Mouse (Mus musculus): ENCODE measurements around the gene Efna1. TPM values are rescaled to one million over a fixed set of nuclear protein-coding genes. Genes with fewer than 3 reads are reported as not detected.

Gene Efna1
- total and polyA plus RNA-seq, 2 experiments from 2014 or later, result 37.2 to 46.2 TPM

GRCm38 (mm10) chr3:89277281-89278021 is 3.5 kb downstream of the Efna1 start:
- H3K4me2 ChIP-seq (ENCODE audit: low read depth, low read length), result peak overlapping the region; percentile 92
- peak overlapping the region; percentile 94 for H3K27ac ChIP-seq (ENCODE audit: low read depth)
- no peaks in the 10 kb centered on the region for H3K9me3 ChIP-seq (replicated peaks; ENCODE audit: control insufficient read depth, low read length)
- ATAC-seq (ENCODE audit: insufficient read depth, low read depth) (peak; percentile 14; the same call in 1 of the 2 replicates), DNase-seq (ENCODE audit: low spot score) (peak; percentile 71)
- no peak for TF ChIP-seq CTCF (IDR thresholded peaks at IDR 0.05; ENCODE audit: low read depth)
- no peak for TF ChIP-seq EP300 (IDR thresholded peaks at IDR 0.05; ENCODE audit: low read depth)
- H3K9ac ChIP-seq (replicated peaks; ENCODE audit: low read depth, low read length), result peak overlapping the region; percentile 87
- 18% methylated on average over 14 of the region's 14 CpGs for WGBS
- peaks cover 23% of the 10 kb centered on the region for H3K4me1 ChIP-seq (ENCODE audit: control insufficient read depth, insufficient read depth)
- H3K36me3 ChIP-seq (replicated peaks; ENCODE audit: control insufficient read depth, insufficient read depth, low read length), result peaks cover 25% of the 10 kb centered on the region
- H3K27me3 ChIP-seq (ENCODE audit: control insufficient read depth, insufficient read depth, low read length), result no peaks in the 10 kb centered on the region
- H3K4me3 ChIP-seq (ENCODE audit: low read depth, low read length), result peak overlapping the region; percentile 78

- Histone ChIP-seq H3K4me3 (ENCODE audit: low read depth, low read length) (no peak overlapping the region), H3K4me2 (ENCODE audit: low read depth, low read length) (no peak overlapping the region), H3K27ac (ENCODE audit: low read depth) (no peak overlapping the region), H3K27me3 (ENCODE audit: control insufficient read depth, insufficient read depth, low read length) (no peaks in the 10 kb centered on the region), H3K9me3 (replicated peaks; ENCODE audit: control insufficient read depth, low read length) (no peaks in the 10 kb centered on the region), H3K9ac (replicated peaks; ENCODE audit: low read depth, low read length) (no peak overlapping the region), H3K4me1 (ENCODE audit: control insufficient read depth, insufficient read depth) (peaks cover 23% of the 10 kb centered on the region), H3K36me3 (replicated peaks; ENCODE audit: control insufficient read depth, insufficient read depth, low read length) (peaks cover 38% of the 10 kb centered on the region)
- ATAC-seq (ENCODE audit: insufficient read depth, low read depth) (no peak), DNase-seq (ENCODE audit: low spot score) (no peak)
- TF ChIP-seq EP300 (IDR thresholded peaks at IDR 0.05; ENCODE audit: low read depth) (no peak), CTCF (IDR thresholded peaks at IDR 0.05; ENCODE audit: low read depth) (no peak)
- WGBS, result 86% methylated on average over 13 of the region's 13 CpGs
Observed at GRCm38 (mm10) chr3:89276061-89276460, 4.9 kb downstream of the Efna1 start.

- no peak; the same call in 1 of the 2 replicates for ATAC-seq (ENCODE audit: insufficient read depth, low read depth)
- Histone ChIP-seq H3K27me3 (ENCODE audit: control insufficient read depth, insufficient read depth, low read length) (no peaks in the 10 kb centered on the region), H3K4me3 (ENCODE audit: low read depth, low read length) (no peak overlapping the region), H3K9me3 (replicated peaks; ENCODE audit: control insufficient read depth, low read length) (no peaks in the 10 kb centered on the region), H3K9ac (replicated peaks; ENCODE audit: low read depth, low read length) (no peak overlapping the region), H3K27ac (ENCODE audit: low read depth) (no peak overlapping the region), H3K36me3 (replicated peaks; ENCODE audit: control insufficient read depth, insufficient read depth, low read length) (peaks cover 38% of the 10 kb centered on the region), H3K4me1 (ENCODE audit: control insufficient read depth, insufficient read depth) (peaks cover 18% of the 10 kb centered on the region), H3K4me2 (ENCODE audit: low read depth, low read length) (no peak overlapping the region)
- TF ChIP-seq CTCF (IDR thresholded peaks at IDR 0.05; ENCODE audit: low read depth), result no peak
- TF ChIP-seq EP300 (IDR thresholded peaks at IDR 0.05; ENCODE audit: low read depth), result no peak
- 47% methylated on average over 6 of the region's 6 CpGs for WGBS
- DNase-seq (ENCODE audit: low spot score), result no peak
Observed at GRCm38 (mm10) chr3:89271760-89272159, 9.2 kb downstream of the Efna1 start.

GRCm38 (mm10) chr3:89270891-89271290 is 10.1 kb downstream of the Efna1 start:
- peak overlapping the region; percentile 65; the same call in 1 of the 2 replicates for H3K4me3 ChIP-seq (ENCODE audit: low read depth, low read length)
- ATAC-seq (ENCODE audit: insufficient read depth, low read depth) (peak; percentile 45), DNase-seq (ENCODE audit: low spot score) (peak; percentile 38)
- 38% methylated on average over 6 of the region's 6 CpGs for WGBS
- peaks cover 20% of the 10 kb centered on the region for H3K4me1 ChIP-seq (ENCODE audit: control insufficient read depth, insufficient read depth)
- peak overlapping the region; percentile 77 for H3K4me2 ChIP-seq (ENCODE audit: low read depth, low read length)
- H3K9ac ChIP-seq (replicated peaks; ENCODE audit: low read depth, low read length), result peak overlapping the region; percentile 71; the same call in 1 of the 2 replicates
- H3K27me3 ChIP-seq (ENCODE audit: control insufficient read depth, insufficient read depth, low read length), result no peaks in the 10 kb centered on the region
- H3K36me3 ChIP-seq (replicated peaks; ENCODE audit: control insufficient read depth, insufficient read depth, low read length), result peaks cover 35% of the 10 kb centered on the region
- peak overlapping the region; percentile 85 for H3K27ac ChIP-seq (ENCODE audit: low read depth)
- no peaks in the 10 kb centered on the region for H3K9me3 ChIP-seq (replicated peaks; ENCODE audit: control insufficient read depth, low read length)
- TF ChIP-seq CTCF (IDR thresholded peaks at IDR 0.05; ENCODE audit: low read depth) (no peak), EP300 (IDR thresholded peaks at IDR 0.05; ENCODE audit: low read depth) (no peak)

GRCm38 (mm10) chr3:89270051-89270755 is 10.7 kb downstream of the Efna1 start, which contains the start of gene Slc50a1:
Slc50a1 (minus strand) TSS chr3:89270570.
- H3K9ac ChIP-seq (replicated peaks; ENCODE audit: low read depth, low read length), result peak within 1 kb of the TSS; percentile 71
- WGBS, result 2% methylated on average over 39 of the region's 39 CpGs
- H3K36me3 ChIP-seq (replicated peaks; ENCODE audit: control insufficient read depth, insufficient read depth, low read length), result peaks cover 28% of the 10 kb centered on the region
- TF ChIP-seq EP300 (IDR thresholded peaks at IDR 0.05; ENCODE audit: low read depth) (0 out of 2 replicates have a peak, but pooled peaks have one; percentile 18), CTCF (IDR thresholded peaks at IDR 0.05; ENCODE audit: low read depth) (peak; percentile 39)
- H3K4me3 ChIP-seq (ENCODE audit: low read depth, low read length), result peak within 1 kb of the TSS; percentile 65
- peak; percentile 67 for ATAC-seq (ENCODE audit: insufficient read depth, low read depth)
- no peaks in the 10 kb centered on the region for H3K9me3 ChIP-seq (replicated peaks; ENCODE audit: control insufficient read depth, low read length)
- peak; percentile 60 for DNase-seq (ENCODE audit: low spot score)
- H3K4me2 ChIP-seq (ENCODE audit: low read depth, low read length), result peak within 1 kb of the TSS; percentile 77
- H3K4me1 ChIP-seq (ENCODE audit: control insufficient read depth, insufficient read depth), result peaks cover 20% of the 10 kb centered on the region
- H3K27ac ChIP-seq (ENCODE audit: low read depth), result peak within 1 kb of the TSS; percentile 85
- no peaks in the 10 kb centered on the region for H3K27me3 ChIP-seq (ENCODE audit: control insufficient read depth, insufficient read depth, low read length)
